Mouse (Mus musculus): ENCODE measurements around the gene Gpr137.

Gene Gpr137

DNA sequence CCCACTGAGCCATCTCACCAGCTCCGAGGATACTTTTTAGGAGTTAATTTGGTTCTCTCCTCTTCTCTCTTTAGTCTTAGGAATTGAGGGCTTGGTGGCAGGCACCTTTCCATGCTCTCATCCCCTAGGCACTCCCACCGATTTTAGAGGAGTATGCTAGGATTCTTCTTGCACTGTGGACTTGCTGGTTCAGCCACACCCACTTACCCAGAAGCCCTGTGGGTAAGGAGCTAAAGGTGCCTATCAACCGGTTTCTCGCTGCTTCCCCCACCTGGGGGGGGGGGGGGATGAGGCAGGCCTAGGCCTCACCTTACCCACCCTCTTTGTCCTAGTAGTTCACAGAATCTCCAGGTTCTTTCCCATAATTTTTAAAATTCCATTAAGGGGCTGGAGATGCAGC lies 5.5 kb upstream of the Gpr137 start:
- CTCF ChIA-PET: no interaction called here

DNA sequence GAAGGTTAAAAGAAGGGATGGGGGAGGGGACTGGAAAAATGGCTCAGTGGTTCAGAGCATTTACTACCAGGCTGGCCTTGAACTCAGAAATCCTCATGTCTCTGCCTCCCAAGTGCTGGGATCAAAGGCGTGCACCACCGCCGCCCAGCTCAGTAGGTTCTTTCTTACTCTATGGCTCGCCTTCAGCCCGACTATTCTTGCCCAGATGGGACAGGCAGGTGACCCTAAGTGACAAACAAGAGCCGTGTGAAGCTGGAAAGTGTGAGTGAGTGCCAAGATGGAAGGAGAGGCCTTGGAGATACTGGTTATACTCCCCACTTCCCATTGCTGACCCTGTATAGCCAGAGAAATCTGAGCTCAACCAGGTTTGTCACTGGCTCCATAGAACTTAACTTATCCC lies 1.4 kb upstream of the Gpr137 start:
- CTCF ChIA-PET: no interaction called here

DNA sequence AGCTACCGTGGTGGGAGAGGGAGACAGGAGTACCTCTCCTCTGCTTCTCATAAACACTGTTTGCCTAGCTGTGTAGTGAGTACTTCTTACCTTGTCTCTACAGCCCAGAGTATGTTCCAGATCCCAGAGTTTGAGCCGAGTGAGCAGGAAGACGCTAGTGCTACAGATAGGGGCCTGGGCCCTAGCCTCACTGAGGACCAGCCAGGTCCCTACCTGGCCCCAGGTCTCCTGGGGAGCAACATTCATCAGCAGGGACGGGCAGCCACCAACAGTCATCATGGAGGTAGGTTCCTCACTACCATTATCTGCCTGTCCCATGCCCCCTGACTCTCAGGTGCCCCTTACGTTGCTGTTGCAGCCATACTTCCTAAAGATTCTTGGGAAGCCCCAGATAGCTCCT lies 484 bp upstream of the Gpr137 start:
- CTCF ChIA-PET: interaction anchor here (1.1 kb wide), 1 partner anchor 11 kb away, joined by 4 read pairs; no protein-coding TSS in a partner anchor

DNA sequence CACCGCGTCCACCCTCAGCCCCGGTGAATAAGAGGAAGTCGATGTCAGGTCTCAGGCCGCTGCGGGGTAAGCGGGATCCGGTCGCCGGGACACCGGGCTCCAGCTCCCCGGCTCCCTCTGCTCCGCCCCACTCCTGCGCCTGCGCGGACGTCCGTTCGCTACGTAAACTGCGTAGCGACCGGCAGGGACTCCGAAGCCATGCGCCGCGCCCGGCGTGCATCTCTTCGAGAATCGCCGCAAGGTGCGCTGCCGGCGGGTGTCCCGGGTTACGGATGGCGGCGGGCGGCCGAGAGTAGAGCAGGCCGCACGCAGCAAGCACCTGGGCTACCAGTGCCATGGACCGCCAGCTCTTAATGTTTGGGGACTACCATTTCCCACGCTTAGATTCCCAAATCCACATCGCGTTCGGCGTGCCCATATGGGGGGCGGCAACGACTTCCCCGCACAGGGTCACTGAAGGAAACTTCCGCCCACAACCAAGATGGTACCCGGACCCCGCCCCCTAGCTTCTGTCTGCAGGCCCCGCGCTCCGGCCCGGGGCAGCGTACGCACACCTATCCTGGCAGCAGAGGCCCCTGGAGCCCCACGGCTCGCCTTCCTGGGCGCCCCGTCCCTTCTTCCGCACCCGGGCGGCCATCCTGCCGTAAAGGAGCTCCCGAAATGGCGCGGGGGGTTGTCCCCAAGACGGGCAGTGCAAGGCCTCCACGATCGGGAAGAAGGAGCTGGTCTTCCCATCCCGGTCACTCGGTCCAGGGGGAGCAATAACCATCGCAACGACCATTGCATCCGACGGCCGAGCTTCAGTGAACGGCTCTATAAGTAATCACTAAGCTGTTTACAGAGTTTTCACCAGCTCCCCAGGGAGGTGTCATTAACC lies 670 bp downstream of the Gpr137 start, which contains the start of gene Bad:
Bad (plus strand) TSS at position 490 of the 877 bp plus-strand sequence.
- CTCF ChIA-PET: interaction anchor here (1.1 to 1.9 kb wide), 2 partner anchors 12 to 29 kb away, joined by 4 to 10 read pairs; no protein-coding TSS in a partner anchor

DNA sequence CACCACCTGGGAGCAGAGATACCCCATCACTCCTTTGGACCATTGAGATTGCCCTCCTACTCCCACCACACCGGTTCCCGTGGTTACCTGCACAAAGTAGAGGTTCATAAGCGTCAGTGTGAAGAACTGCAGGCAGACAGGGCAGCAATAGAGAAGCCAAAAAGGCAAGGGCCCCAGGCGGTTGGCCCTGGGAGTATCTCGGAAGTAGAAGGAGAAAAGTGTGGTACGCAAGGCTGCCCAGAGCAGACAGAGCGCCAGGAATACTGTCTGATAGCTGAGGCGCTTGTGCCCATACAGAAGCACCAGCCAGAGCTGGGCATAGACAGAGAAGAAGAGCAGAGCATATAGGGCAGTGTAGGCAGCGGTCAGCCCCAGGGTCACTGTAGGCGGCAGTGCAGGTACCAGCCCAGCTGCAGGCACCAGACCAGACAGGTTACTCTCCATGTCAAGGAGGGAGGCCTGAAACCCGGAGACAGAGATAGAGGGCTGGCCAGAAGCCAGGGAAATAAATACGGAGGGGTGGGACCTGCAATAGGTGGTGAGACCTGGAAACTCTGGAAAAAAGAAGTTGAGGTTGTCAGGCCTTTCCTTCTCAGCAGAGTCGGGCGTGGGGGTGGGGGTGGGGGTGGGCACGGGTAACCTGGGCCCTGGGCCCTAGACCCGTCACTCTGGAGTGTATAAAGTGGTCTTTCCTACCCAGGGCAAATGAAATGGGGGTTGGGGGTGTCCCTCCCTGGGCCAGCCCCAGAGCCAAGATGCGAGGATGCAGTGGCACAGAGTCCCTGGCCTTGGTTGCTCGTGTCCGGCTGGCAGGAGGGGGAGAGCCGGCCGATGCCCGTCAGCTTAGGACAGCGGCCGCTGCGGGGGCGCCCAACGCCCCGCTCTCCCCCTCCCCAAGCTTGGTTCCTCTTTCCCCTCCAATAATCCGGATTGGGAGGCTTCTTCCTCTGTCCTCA lies 1.6 kb downstream of the Gpr137 start:
- CTCF ChIA-PET: interaction anchor here (1.9 kb wide), 1 partner anchor 30 kb away, joined by 10 read pairs; no protein-coding TSS in a partner anchor

DNA sequence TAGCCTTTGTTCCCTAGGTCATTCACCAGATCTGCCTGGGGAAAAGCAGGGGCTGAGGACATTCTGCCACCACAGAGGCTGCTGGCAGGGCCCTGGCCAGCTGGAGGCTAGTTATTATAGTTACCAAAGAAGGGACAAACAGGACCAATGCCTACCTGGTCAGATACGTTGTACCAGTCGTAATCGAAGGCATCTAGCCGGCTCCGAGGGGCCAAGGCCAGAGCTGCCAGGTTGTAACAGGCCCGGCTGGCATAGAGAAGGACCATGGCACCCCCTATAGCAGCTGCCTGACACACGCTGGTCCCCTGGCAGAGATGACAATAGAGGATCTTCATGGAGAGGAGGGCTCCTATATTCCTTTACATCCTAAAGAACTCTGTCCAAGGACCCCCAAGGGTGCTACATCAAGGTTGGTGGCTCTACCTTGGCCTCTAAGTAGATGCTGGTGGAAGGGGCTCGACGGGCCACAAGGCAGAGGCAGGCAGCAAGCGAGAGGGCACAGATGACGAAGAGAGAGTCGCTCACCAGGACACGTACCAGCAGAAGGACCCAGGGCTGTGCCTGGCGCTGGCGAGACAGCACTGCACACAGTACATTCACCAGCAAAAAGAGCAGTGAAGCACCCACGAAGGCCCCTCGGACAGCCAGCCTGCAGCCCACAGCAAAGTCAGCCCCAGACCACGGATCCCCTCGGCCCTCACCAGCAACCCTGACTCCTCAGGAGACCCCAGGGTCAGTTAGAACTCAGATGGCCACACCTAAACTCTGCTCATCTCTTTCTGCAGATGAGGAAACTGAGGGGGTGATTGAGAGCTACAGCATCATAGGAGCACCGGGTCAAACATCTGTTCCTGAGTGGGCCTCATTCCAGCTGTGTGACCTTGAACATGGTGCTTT lies 2.9 kb downstream of the Gpr137 start:
- CTCF ChIA-PET: no interaction called here

DNA sequence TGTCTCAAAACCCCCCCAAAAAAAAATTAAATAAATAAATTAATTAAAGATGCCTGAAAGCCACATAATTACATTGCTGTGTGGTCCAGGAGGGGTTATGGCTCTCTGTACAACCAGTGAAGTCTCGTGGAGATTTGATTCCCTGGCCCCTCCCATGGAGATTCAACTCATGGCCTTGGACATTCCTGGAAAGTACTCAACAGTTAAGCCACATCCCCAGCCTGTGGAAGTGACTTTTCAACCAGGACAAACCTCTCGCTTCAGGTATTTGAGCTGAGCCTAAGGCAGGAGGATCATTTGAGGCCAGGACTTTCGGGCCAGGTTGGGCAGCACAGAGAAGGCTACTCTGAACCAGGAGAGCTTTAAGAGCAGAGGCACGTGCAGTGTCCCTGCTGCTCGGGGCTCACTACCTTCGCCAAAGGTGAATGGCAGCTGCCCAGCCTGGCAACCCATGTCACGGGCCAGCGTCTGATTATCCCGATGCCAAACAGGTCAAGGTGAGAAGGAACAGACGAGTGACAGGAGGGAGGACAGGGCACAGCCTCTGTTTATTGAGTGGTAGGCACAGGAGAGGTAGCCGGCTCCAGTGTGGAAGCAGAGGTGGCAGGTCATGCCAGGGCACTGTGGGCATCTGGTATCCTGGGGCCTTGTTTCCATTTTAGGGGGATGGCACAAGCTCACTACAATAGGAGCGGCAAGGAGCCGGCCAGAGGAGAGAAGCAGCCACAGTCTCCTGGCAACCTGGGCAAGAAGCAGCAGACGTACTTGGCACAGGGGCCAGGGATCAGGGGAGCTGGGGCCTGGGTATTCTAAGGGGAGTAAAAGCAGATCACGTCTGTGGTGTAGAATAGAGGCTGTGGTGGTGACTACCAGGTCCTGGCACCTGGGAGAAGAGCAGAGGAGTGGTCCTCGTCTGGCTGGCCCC lies 4.5 kb downstream of the Gpr137 start:
- CTCF ChIA-PET: no interaction called here

DNA sequence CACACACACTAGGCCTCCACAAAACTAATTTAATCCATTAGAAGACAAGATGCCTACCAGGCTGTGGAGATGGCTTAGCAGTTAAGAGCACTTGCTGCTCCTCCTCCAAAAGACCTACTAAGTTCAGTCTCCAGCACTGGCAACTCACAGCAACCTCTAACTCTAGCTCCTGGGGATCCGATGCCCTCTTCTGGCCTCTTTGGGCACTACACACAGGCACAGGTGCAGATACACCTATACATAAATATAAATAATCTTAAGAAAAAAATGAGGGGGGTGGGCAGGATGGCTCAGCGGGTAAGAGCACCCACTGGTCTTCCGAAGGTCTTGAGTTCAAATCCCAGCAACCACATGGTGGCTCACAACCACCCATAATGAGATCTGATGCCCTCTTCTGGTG lies 6.0 kb downstream of the Gpr137 start:
- CTCF ChIA-PET: interaction anchor here (0.6 kb wide), 1 partner anchor 26 kb away, joined by 4 read pairs; the partner anchor contains the start of gene Prdx5

DNA sequence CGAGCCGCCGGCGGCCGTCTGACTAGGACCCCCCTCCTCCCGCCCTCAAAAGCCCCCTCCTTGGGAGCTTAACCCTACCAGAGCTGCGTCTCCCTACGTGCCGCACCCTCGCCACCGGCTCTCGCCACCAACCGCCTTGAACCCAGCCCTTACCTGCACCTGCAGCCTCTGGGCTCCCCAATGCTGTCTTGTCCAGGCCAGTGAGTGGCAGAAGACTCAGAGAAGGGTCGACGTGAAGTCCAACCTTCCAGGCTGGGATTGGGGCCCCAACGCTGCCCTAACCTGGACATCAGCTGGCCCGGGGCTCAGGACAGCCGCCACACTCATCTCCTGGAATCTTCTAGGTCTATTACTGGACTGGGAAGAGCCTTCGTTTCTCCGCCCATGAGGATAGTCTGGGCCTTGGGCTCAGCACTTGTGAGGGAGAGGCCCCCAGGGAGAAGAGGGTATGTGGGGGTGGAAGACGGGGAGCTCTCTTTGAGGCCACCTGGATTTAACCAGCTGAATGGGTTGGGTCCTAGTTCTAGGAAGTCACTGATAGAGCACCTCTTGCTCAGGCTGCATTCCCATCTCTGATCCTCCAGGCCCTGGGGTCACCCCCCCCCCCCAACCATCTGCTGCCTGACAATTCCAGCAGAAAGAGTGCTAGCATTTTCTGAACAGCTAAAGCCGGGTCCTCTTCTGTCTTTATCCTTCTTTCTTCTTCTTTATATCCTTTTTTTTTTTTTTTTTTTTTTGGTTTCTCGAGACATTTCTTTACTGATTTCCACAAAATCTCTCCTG lies 7.9 kb downstream of the Gpr137 start, which contains the start of gene Kcnk4:
Kcnk4 (minus strand) TSS at position 321 of the 783 bp plus-strand sequence.
- CTCF ChIA-PET: interaction anchor here (0.5 to 1.5 kb wide), 3 partner anchors 12 to 354 kb away, joined by 3 to 7 read pairs (median 7); partner anchors contain the start of gene Esrra

DNA sequence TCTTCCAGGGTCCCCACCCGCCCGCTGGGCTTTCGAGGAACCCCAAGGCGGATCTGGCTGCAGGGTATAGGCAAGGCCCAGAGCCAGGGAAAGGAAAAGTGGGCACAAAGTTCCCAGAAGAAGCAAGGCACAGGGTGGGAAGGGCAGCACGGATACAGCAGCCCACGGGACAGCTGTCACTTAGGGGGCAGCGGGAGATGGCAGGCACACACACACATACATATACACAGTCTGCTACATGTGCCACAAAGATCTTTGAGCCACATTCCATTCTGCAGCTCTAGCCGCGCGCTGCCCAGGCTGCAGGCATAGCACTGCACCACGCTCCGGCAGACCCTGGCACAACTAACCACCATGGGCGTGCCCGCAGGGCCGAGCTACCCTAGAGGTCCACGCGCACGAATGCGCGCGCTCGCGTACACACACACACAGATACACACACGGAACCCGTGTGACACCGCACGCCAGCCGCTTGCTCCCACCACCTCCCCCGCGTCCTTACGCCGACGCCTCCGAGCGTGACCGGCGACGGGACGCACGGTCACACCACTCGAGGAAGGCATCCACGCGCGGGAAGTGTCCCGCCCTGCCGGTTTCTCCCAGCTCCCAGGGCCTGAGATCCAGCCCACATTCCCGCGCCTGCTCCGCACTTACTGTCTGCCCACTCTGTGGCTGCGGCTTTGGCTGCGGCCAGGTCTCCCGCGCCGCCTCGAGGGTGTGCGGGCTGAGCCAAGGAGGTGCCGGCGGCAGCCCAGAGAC lies 8.7 kb downstream of the Gpr137 start:
- CTCF ChIA-PET: interaction anchor here (0.5 to 1.5 kb wide), 3 partner anchors 11 to 353 kb away, joined by 4 to 7 read pairs (median 7); partner anchors contain the start of gene Esrra

DNA sequence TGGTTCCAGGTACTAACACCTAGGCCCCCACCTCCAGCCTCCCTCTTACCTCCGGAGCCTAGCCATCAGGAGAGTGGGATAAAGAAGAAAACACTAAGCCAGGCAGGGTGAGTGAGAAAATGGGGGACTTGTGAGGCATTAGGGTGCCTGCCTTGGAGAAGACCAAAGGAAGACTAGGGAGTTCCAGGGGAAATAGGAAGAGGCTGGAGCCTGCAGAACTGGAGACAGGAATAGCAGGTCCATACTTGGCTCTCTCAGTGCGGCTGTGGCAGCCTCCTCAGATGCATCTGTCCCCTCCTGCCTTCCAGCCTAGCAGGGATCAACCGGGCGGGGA lies 9.2 kb downstream of the Gpr137 start:
- CTCF ChIA-PET: interaction anchor here (0.5 kb wide), 1 partner anchor 286 kb away, joined by 4 read pairs; no protein-coding TSS in a partner anchor

DNA sequence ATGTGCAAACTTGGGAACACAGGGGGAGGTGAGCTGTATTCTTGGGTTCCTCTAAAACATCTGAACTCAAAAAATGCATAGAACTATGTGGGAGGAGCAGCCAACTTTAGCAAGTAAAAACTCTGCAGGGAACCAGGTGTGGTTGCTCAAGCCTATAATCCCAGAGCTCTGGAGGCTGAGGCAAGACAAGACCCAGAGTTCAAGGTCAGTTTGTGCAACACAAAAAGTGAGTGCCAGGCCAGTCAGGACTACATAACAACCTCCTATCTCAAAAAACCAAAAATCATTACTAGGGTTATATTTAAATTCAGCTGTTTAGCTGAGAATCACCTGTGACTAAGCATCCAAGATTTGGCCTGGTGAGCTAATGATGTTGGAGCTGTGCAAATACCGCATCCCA lies 10.3 kb downstream of the Gpr137 start:
- CTCF ChIA-PET: no interaction called here

DNA sequence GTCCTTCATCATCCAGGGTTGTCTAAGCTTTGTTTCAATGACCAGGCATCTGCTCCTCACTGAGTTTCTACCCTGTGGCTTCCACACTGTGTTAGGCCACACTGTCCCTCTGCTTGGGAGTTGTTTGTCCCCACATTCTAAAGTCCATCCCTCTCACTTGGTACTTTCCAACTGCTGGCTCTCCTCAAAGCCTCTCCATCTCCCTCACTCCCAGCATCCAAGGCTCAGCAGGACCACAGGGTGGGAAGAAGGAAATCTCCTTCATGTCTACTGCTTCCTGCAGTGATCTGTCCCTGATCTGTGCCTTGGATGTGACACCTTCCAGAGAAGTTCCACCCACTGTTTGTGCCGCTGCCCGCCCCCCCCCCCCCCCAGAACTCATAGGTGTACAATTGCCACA lies 11.3 kb downstream of the Gpr137 start:
- CTCF ChIA-PET: no interaction called here

DNA sequence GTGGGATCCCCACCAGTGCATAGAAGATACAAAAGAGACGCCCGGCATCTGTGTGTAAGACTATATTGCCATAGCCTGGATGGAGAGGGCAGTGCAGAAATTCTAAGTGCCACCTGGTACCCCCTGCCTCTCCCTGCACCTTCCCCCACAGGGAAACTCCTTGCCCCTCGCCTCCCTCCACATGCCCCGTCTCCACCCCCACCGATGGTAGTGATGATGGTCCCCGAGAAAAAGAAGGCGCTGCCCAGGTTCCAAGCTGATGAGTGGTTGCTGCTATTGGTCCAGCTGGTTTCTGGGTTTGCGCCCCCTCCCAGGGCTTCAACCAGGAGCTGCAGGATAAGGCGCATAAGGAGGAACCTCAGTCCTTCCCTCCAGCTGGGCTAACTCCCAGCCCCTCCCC lies 14.2 kb downstream of the Gpr137 start:
- CTCF ChIA-PET: interaction anchor here (0.6 kb wide), 1 partner anchor 371 kb away, joined by 3 read pairs; no protein-coding TSS in a partner anchor

DNA sequence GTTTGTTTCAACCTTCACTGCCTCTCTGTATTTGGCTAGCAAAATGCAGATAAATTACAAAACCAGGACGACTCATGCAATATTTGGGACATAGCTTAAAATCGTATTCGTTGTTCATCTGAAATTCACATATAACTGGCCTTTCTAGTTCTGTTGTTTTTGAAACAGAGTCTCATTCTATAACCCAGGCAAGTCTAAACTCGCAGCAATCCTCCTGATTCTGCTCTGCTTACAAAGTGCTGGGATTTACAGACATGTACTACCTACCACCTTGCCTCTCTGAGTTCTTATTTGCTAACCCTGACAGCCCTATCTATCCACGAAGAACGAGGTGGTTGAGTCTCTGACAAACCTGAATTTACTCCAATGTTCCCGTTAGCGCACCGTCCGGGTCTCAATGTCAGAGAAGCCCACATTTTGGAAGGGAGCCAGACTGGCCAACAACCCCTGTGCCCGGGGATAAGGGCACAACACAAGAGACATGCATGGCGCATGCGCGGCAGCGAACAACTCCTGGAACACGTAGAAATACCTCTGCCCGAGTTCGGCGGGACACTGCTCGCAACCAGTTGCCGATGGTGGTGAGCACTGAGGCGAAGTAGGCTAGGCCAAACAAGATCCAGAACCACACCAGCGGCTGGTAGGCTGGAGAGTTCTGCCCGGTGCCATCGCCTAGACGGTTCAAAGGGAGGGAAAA lies 15.6 kb downstream of the Gpr137 start:
- CTCF ChIA-PET: no interaction called here

DNA sequence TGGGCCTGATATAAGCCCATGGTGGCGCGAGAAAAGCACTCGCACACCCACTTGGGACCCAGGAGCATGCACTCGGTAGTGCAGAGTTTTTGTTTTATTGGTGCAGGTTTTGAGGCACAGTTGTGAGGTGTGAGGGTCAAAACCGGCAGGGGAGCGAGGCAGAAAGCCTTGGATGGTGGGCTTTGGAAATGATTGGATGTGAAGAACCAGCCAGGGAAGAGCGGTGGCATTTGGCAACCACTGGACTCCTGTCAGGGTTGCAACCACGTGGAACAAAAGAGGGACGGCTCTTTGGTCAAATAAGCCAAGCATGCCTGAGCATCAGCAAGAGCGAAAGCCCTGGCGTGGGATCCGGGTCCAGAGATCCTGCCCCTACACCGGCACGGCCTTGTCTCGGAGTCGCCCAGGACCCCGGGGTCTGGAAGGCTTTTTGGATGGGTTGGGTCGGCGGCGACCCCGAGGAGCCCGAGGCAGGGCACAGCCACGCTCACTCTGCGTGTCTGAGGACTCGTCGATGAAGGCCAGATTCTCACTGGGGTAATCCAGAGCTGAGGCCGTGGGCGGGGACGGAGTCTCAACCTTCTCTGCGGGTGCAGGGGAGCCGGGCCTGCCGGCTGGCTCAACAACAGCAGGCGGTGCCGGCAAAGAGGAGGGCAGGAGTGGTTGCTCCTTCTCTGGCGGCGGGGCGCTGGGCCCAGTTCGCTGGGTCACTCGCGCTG lies 16.5 kb downstream of the Gpr137 start:
- CTCF ChIA-PET: no interaction called here

DNA sequence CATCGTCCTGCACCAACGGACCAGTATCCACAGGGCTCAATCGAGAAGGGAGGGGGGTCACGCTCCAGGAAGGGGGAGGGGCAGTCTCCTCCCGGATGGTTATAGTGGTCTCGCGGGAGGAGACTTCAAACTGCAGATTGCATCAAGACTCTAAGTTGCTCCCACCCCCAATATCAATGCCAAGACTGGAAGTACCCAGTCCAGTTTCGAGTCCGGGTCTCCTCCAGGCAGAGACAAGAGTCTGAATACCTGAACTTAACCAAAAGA lies 17.0 kb downstream of the Gpr137 start, which contains the start of gene Catsperz:
Catsperz (minus strand) TSS at position 74 of the 267 bp plus-strand sequence.
- CTCF ChIA-PET: interaction anchor here (0.7 kb wide), 1 partner anchor 52 kb away, joined by 3 read pairs; no protein-coding TSS in a partner anchor

Data from spleen, embryonic (tissue).